8 mouse cellular contexts compared by ENCODE assay signal in the genomic region with DNA sequence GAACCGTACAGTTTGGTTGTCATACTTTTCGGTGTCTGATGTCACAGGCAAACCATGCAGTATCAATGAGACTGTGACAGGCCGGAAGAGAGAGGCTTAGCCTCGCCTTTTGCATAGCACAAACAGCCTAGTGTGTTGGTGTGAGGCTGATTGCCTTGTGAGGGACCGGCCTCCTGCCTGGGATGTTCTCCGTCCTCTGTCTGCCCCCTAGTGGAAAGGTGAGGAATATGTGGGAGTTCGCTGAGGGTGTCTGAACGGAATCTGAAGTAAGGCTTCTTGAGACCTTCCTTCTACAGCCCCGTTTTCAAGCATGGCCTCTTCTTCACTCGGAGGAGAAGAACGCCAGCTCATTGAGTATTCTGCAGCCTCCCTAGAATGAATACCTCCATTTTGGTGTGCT.
DNase-seq lines count a peak whose midpoint lies in the region; ATAC-seq and TF ChIP-seq lines count a peak whose summit lies in the region.

No protein-coding gene starts in this region.

- TF ChIP-seq CTCF in MEL (IDR thresholded peaks at IDR 0.05 in 2 of 3, conservative IDR thresholded peaks at IDR 0.05 in 1 of 3; ENCODE audit: control insufficient read depth in 1 of 3, insufficient read depth in 1 of 3, low read depth in 2 of 3, low read length in 3 of 3, poor library complexity in 1 of 3, severe bottlenecking in 1 of 3), result peak; percentile 86 to 90 (median 86)
- TF ChIP-seq CTCF in cerebellum, adult 2 months (IDR thresholded peaks at IDR 0.05; ENCODE audit: borderline replicate concordance, insufficient read depth, low read depth, low read length), result peak; percentile 95
- TF ChIP-seq CTCF in lung, embryonic 14.5 days (IDR thresholded peaks at IDR 0.05; ENCODE audit: low read depth), result peak; percentile 99
- peak; percentile 75 for TF ChIP-seq CTCF in olfactory bulb, adult 2 months (IDR thresholded peaks at IDR 0.05; ENCODE audit: insufficient read depth, low read depth, low read length)

- no peak for TF ChIP-seq POLR2A in MEL (IDR thresholded peaks at IDR 0.05; ENCODE audit: control insufficient read depth in 1 of 2, insufficient read depth in 1 of 2, low read depth in 1 of 2, low read length in 2 of 2, poor library complexity in 1 of 2)
- TF ChIP-seq POLR2A in cerebellum, adult 2 months (IDR thresholded peaks at IDR 0.05; ENCODE audit: borderline replicate concordance, insufficient read depth, low read length), result no peak
- TF ChIP-seq POLR2A in olfactory bulb, adult 2 months (IDR thresholded peaks at IDR 0.05; ENCODE audit: insufficient read depth, low read depth, low read length), result no peak

- ATAC-seq in hematopoietic stem cell, adult 5-6 weeks (replicated peaks in 1 of 2; ENCODE audit: insufficient read depth in 1 of 2, low FRiP score in 2 of 2, low TSS enrichment in 1 of 2, low read depth in 1 of 2, poor library complexity in 2 of 2, severe bottlenecking in 2 of 2), result peak; percentile 95 to 96
- peak; percentile 88 for ATAC-seq in lung, embryonic 14.5 days (ENCODE audit: insufficient read depth)

- no peak overlapping the region for H3K4me3 ChIP-seq in MEL (ENCODE audit: control insufficient read depth in 1 of 2, insufficient read depth in 1 of 2, low read depth in 2 of 2, low read length in 2 of 2)
- H3K4me3 ChIP-seq in cerebellum, adult 2 months (replicated peaks; ENCODE audit: insufficient read depth, low read depth, low read length), result peak overlapping the region; percentile 9
- H3K4me3 ChIP-seq in lung, embryonic 14.5 days (ENCODE audit: low read depth, low read length), result no peak overlapping the region
- no peak overlapping the region for H3K4me3 ChIP-seq in olfactory bulb, adult 2 months (ENCODE audit: insufficient read depth, low read depth, low read length)

- H3K4me1 ChIP-seq in MEL (ENCODE audit: control insufficient read depth in 1 of 2, insufficient read depth in 2 of 2, low read length in 2 of 2), result no peaks in the 10 kb centered on the region
- H3K4me1 ChIP-seq in cerebellum, adult 2 months (ENCODE audit: control insufficient read depth, insufficient read depth, low read length), result peaks cover 8% of the 10 kb centered on the region; the same call in 1 of the 2 replicates
- peaks cover 17% of the 10 kb centered on the region for H3K4me1 ChIP-seq in lung, embryonic 14.5 days (ENCODE audit: insufficient read depth)
- H3K4me1 ChIP-seq in olfactory bulb, adult 2 months (ENCODE audit: control insufficient read depth, insufficient read depth, low read length), result peaks cover 20% of the 10 kb centered on the region

- H3K9me3 ChIP-seq in MEL (replicated peaks; ENCODE audit: insufficient read depth, low read length), result no peaks in the 10 kb centered on the region
- no peaks in the 10 kb centered on the region for H3K9me3 ChIP-seq in lung, embryonic 14.5 days (ENCODE audit: low read depth, low read length)

- H3K36me3 ChIP-seq in MEL (ENCODE audit: control insufficient read depth in 1 of 2, insufficient read depth in 2 of 2, low read length in 2 of 2), result no peaks in the 10 kb centered on the region
- H3K36me3 ChIP-seq in lung, embryonic 14.5 days (ENCODE audit: insufficient read depth), result no peaks in the 10 kb centered on the region

- H3K4me2 ChIP-seq in lung, embryonic 14.5 days, result peak overlapping the region; percentile 29; the same call in 1 of the 2 replicates

- peaks cover 0 to 8% of the 10 kb centered on the region in 2 experiments; a peak in 2 of 4 replicates for H3K27me3 ChIP-seq in MEL (ENCODE audit: control insufficient read depth in 1 of 2, insufficient read depth in 2 of 2, low read length in 2 of 2)
- no peaks in the 10 kb centered on the region for H3K27me3 ChIP-seq in cerebellum, adult 2 months (ENCODE audit: control insufficient read depth, insufficient read depth, low read length)
- H3K27me3 ChIP-seq in lung, embryonic 14.5 days (ENCODE audit: insufficient read depth, low read length), result no peaks in the 10 kb centered on the region

- no peak overlapping the region for H3K27ac ChIP-seq in MEL (ENCODE audit: control insufficient read depth, low read depth, low read length)
- no peak overlapping the region for H3K27ac ChIP-seq in cerebellum, adult 2 months (ENCODE audit: insufficient read depth, low read length)
- H3K27ac ChIP-seq in lung, embryonic 14.5 days (ENCODE audit: low read depth), result no peak overlapping the region
- H3K27ac ChIP-seq in olfactory bulb, adult 2 months (ENCODE audit: insufficient read depth, low read depth, low read length), result no peak overlapping the region

- TF ChIP-seq RAD21 in MEL (IDR thresholded peaks at IDR 0.05; ENCODE audit: low read depth, low read length), result peak; percentile 95

- peak; percentile 74 for DNase-seq in MEL (ENCODE audit: low read depth, low spot score)
- peak; percentile 83 to 84 for DNase-seq in cerebellum, adult 2 months
- peak; percentile 89 for DNase-seq in forelimb bud, embryonic 11.5 days (ENCODE audit: low read depth, low spot score)
- DNase-seq in layer of hippocampus, adult 8-10 months (ENCODE audit: low spot score in 2 of 2), result peak; percentile 81 to 87
- DNase-seq in lung, embryonic 14.5 days, result peak; percentile 93
- peak; percentile 39 to 59 for DNase-seq in thymus, adult 18-20 months

- no peaks in the 10 kb centered on the region for H3K79me2 ChIP-seq in MEL (ENCODE audit: control insufficient read depth, insufficient read depth, low read length, poor library complexity)

- WGBS in cerebellum, adult 2 months, result 3% methylated on average over 11 of the region's 11 CpGs
- 1% methylated on average over 11 of the region's 11 CpGs for WGBS in lung, embryonic 14.5 days
- whole genome bisulfite sequencing in olfactory bulb, adult 2 months, result 2% methylated on average over 11 of the region's 11 CpGs

- H3K9ac ChIP-seq in MEL (ENCODE audit: control insufficient read depth, low read depth, low read length, poor library complexity, severe bottlenecking), result no peak overlapping the region
- no peak overlapping the region for H3K9ac ChIP-seq in lung, embryonic 14.5 days

- TF ChIP-seq EP300 in MEL (IDR thresholded peaks at IDR 0.05; ENCODE audit: low read depth in 1 of 2, low read length in 2 of 2), result no peak

TF ChIP-seq in MEL, 35 proteins besides CTCF, POLR2A, EP300 and RAD21:
- TF ChIP-seq ZC3H11A (IDR thresholded peaks at IDR 0.05; ENCODE audit: low read depth, low read length) (peak; percentile 82), NELFE (IDR thresholded peaks at IDR 0.05; ENCODE audit: low read depth, low read length) (no peak), CHD1 (IDR thresholded peaks at IDR 0.05; ENCODE audit: low read depth, low read length) (no peak), SMC3 (IDR thresholded peaks at IDR 0.05; ENCODE audit: low read depth, low read length) (peak; percentile 87)
